Mouse (Mus musculus) left cerebral cortex, adult 2 months (tissue): ENCODE data around the gene Spata31d1a. TPM values are rescaled to one million over a fixed set of nuclear protein-coding genes. Genes with fewer than 3 reads are reported as not detected.
A peak's percentile ranks its signal among the peaks of the same experiment; 100 is the strongest.

ENCODE experiments used
- DNase-seq, 2 experiments: peaks; one replicate each; pipeline ENCODE4 v3.0.0; 2021 to 2022; ENCODE audit warnings: low spot score in 2 of 2, mixed read lengths in 1 of 2; ENCODE audit errors: extremely low spot score in 1 of 2
- H3K27ac ChIP-seq: fragments of 200-600 bp; 2 replicates; pipeline ENCODE4 v1.8.1; 2022
- H3K4me3 ChIP-seq: fragments of 200-600 bp; 2 replicates; pipeline ENCODE4 v1.8.1; 2022
- CTCF ChIP-seq: fragments of 200-600 bp; IDR thresholded peaks from 2 replicates; pipeline ENCODE4 v1.8.1; 2022; ENCODE audit warnings: antibody characterized with exemption, mild to moderate bottlenecking, moderate library complexity
- intact Hi-C: fragments of 180-260 bp; cut with DNase I; formaldehyde crosslinking; loops from one replicate; pipeline ENCODE4 v1.15.1; 2025
- total RNA-seq, 2 experiments: library from RNA; stranded (reverse); gene quantifications; 2 replicates each; pipeline ENCODE4 v1.2.3; 2021

Spata31d1a gene
- total RNA-seq, 2 experiments from 2014 or later: 0.18 to 0.26 TPM

DNA sequence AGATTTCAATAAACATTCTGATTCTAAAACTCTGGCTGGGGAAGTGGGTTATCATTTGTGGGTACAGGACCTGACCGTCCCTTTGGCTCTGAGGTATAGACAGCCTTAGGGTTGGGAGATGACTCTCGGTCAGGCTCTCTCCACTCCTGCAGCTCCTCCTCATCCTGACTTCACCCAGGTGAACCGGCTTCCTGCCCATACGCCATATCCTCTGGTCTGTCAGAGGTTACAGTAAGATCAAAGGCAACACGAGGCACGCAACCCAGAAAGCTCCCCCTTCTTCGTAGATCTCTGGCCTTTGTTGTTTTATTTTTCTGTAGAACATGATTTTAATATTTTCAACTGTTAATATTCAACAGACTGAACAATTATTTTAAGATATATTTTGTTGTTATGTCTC lies 14.3 kb downstream of the Spata31d1a start:
- TF ChIP-seq CTCF: no peak
- intact Hi-C loops: no loop called here
- no peak for DNase-seq

DNA sequence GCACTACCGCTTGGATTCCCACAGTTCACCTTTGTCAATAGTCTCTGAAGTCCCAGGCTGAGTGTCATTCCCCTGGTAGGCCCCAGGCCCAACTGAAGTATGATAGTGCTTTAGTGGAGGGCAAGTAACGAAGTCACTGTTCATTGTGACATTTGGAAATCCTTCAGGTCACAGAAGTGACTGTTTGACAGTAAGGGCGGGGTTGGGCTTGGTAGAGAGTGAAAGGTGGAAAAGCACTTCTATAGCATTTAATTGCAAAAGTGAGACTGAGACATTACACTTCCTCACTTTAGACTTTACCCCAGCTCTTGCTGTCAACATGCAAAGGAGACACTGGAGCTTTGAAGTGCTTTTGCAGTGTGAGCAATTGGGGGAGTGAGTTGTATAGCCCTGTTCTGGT lies 16.1 kb downstream of the Spata31d1a start, which contains the start of gene 4921517D22Rik:
TSS of gene 4921517D22Rik (minus strand) at position 101 of the 400 bp plus-strand sequence.
- intact Hi-C loops: no loop called here
- H3K27ac ChIP-seq: no peak within 1 kb of the TSS
- no peak for TF ChIP-seq CTCF
- DNase-seq: no peak
- H3K4me3 ChIP-seq: no peak within 1 kb of the TSS

More for the DNA sequence above, 14.3 kb downstream of the Spata31d1a start:
- Histone ChIP-seq H3K27ac (no peak overlapping the region), H3K4me3 (no peak overlapping the region)

DNA sequence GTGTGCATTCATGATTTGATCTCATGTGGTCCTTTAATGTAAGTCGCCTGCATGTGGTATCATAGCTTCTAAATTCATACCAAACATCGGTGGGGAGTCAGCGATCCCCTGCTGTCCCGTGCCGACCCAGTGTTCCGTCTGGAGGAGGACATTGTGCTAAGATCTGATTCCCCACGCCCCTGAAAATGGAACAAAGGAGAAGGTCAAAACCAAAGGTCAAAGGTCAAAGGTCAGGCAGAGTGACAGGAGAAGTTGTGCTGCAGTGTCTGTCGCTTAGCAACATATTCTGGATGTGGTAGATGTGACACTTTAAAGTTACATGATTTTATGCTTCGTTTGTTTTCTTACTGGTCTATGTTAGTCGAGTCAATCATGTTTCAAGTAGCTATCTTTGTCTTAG lies 18.7 kb downstream of the Spata31d1a start:
- H3K27ac ChIP-seq: no peak overlapping the region
- TF ChIP-seq CTCF: no peak
- intact Hi-C loops: no loop called here
- DNase-seq: no peak
- H3K4me3 ChIP-seq: no peak overlapping the region

DNA sequence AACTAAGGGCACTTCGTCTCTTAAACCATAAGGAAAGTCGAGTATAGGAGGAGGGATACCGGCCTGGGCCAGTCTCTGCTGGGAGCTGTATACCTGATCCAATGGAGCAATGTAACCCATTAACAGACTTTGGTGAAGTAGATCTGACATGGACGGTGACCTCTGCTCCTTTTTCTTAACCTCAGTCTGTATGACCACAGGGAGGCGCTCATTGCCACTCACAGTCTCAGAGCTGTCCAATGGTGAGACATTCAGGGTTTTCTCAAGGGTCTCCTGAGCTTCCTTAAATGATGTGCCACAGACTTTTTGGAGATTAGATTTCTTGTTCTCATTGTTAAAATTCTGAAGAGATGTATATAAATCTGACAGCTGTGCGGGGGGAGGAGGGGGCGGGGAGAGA lies 19.6 kb downstream of the Spata31d1a start:
- Histone ChIP-seq H3K4me3 (no peak overlapping the region), H3K27ac (no peak overlapping the region)
- intact Hi-C loops: no loop called here
- no peak for DNase-seq
- no peak for TF ChIP-seq CTCF

DNA sequence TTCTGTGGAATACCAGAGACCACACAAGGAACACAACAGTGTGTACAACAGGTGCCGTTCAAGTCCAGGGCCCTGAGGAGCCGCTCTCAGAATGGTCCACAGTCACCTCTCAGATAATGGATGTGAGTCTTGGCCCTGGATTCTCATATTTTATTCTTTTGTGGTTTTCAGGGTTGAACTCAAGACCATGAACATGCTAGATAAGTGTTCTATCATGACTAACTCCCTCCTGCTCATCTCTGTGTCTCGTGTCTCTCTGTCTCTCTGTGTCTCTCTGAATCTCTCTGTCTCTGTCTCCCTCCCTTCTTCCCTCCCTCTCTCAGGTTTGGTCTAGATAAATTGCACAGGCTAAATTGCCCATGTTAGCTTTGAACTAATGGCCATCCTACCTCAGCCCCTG lies 20.3 kb downstream of the Spata31d1a start:
- no peak for TF ChIP-seq CTCF

DNA sequence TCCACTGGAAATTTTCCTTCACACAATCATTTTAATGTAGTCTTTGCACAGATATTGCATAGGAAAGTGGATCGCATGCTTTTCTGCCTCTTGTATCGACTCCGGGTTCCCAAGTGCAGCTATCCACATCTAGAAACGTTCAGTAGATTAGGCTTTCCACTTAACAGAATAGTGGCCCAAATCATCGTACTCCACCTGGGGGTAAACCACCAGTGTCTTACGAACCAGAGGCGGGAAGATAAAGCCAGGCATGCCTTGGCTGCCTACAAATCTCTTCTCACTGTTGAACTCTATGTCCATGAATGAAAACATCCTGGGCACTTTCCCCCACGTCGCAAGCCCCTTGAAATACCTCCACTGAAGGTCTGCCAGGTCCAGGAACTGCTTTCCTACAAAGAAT lies 20.8 kb downstream of the Spata31d1a start:
- no peak overlapping the region for H3K4me3 ChIP-seq
- no peak overlapping the region for H3K27ac ChIP-seq
- intact Hi-C loops: no loop called here
- no peak for DNase-seq
- no peak for TF ChIP-seq CTCF

More for the DNA sequence above, 20.3 kb downstream of the Spata31d1a start:
- Histone ChIP-seq H3K27ac (no peak overlapping the region), H3K4me3 (no peak overlapping the region)
- no peak for DNase-seq
- intact Hi-C loops: no loop called here

DNA sequence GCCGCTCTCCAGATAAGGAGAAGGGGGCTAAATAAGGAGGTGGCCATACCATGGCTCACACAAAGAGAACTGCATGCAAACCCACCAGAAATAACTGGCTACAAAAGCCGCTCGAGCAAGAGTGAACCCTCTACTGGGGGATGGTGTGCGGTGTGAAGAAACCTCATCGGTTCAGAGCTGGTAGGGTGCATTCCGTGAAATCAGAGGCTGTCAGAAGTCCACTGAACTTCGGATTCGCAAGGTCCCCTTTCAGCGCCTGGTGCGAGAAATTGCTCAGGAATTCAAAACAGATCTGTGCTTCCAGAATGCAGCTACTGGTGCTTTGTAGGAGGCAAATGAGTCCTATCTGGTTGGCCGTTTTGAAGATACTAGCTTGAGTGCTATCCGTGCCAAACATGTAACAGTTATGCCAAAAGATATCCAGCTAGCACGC lies 21.8 kb downstream of the Spata31d1a start:
- TF ChIP-seq CTCF: peak; percentile 46
- intact Hi-C loops: no loop called here
- DNase-seq: no peak
- Histone ChIP-seq H3K4me3 (no peak overlapping the region), H3K27ac (no peak overlapping the region)

DNA sequence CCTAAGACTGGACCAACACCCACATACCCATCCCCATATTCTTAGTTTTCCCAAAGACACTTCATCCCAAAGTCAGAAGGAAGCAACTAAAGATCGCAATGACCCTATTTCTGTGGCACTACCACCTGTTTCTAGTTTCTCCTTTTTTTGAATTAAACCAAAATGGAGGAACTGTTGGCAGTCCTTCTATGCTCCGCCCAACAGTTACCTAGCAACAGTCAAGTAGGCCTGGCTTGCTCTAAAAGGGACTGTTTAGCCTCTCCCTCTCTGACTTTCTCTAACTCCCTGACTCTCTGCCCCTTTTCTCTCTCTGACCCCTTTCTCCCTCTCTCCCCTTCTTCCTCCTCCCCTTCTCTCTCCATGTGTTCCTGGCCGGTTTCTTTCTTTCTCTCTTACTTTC lies 24.9 kb downstream of the Spata31d1a start:
- no peak overlapping the region for H3K4me3 ChIP-seq
- no peak for DNase-seq
- TF ChIP-seq CTCF: no peak
- H3K27ac ChIP-seq: no peak overlapping the region
- intact Hi-C loops: no loop called here

DNA sequence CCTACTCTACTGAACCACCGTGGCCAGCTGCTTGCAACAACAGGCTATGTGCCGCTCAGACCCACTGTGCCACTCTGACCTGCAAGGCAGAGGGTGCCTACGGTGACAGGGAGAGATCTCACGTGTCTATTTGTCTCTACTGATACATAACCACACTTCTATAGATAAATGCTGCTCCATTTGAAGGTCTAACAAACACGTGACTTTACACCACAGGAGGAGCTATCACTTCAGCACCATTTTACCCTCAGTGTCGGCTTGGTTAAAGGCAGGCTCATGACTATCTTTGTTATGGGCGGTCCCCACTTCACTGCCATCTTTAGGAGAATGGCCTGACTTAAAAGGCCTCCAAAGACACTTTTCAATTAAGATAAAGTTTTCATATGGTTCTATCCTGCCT lies 27.5 kb downstream of the Spata31d1a start:
- H3K27ac ChIP-seq: no peak overlapping the region
- no peak for DNase-seq
- intact Hi-C loops: no loop called here
- no peak overlapping the region for H3K4me3 ChIP-seq
- TF ChIP-seq CTCF: no peak

DNA sequence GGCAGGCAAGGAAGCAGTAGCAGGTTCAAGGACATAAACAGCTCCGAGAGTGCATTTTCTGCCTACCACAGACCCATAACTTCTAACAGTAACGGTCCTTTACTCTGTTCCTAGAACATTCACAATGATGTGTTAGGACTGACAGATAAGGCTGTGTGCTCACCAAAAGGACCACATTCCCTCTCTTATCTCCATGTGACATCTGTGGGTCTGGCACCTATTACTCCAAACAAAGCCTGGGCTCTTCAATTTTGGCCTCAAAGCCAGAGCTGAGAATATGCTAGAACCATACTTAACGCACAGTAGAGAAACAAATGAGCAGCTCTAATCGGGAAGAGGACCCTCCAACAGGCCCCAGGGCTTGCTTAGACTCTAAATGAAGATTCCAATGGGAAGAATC lies 30.2 kb downstream of the Spata31d1a start:
- intact Hi-C loops: loop anchor here (5.0 kb wide), 1 partner anchor 47 kb away; no protein-coding TSS in a partner anchor
- no peak overlapping the region for H3K27ac ChIP-seq
- no peak overlapping the region for H3K4me3 ChIP-seq
- no peak for DNase-seq
- no peak for TF ChIP-seq CTCF

DNA sequence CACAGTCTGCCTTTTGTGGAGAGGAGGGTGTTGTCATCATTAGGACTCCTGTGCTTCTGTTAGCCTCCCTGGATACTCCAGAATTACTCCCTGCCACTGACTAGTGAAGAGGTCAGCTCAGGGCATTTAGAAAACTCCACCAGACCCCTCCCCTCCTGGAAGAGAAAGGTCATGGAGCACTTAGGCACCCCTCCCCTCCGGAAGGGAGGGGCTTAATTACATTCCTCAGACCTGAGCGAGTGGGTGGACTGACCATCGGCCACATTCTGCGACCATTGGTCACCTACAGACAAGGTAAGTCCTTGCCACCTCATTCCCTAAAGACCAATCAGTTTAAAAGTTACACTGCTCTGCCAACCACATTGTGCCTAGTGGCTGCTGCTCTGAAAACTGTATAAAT lies 30.8 kb downstream of the Spata31d1a start:
- no peak overlapping the region for H3K27ac ChIP-seq
- no peak for TF ChIP-seq CTCF
- intact Hi-C loops: loop anchor here (5.0 kb wide), 1 partner anchor 48 kb away; no protein-coding TSS in a partner anchor
- H3K4me3 ChIP-seq: no peak overlapping the region
- DNase-seq: no peak

DNA sequence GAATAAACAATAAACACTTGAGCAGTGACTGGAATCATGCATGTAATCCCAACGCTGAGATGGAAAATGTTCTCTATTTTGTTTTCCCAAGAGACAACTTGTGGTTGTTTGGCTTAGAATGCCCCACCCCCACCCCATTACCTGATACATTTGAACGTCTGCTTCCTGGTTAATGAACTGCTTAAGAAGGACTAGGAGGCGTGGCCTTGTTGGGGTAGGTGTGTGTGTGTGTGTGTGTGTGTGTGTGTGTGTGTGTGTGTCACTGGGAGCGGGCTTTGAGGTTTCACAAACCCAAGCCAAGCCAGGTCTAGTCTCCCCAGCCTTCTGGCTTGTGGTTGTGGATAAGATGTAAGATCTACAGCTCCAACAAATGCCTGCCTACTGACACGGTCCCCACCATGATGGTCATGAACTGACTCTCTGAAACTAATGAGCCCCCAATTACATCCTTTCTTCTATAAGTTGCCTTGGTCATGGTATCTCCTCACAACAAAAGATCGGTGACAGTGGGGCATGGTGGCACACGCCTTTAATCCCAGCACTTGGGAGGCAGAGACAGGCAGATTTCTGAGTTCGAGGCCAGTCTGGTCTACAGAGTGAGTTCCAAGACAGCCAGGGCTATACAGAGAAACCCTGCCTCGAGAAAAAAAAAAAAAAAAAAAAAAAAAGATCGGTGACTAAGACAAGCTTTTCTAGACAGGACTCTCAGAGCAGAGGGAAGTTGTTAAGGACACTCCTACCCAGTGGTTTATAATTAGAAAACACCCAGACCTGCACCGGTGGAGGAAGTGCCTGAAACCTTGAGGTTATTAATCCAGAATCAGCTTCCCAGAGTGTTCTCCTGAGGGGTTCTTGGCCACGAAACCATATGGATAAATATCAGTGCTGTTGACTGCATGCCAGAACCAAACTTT lies 33.6 kb downstream of the Spata31d1a start:
- intact Hi-C loops: loop anchor here (5.0 kb wide), 1 partner anchor 51 kb away; no protein-coding TSS in a partner anchor
- no peak for DNase-seq
- no peak overlapping the region for H3K27ac ChIP-seq
- no peak overlapping the region for H3K4me3 ChIP-seq
- TF ChIP-seq CTCF: no peak
